Mouse (Mus musculus) cerebellum, postnatal 25 days (tissue): Measurements from ENCODE around the gene Kdm6b.

ENCODE experiments used
- DNase-seq, 2 experiments: peaks; one replicate each; pipeline ENCODE4 v3.0.0; 2021; ENCODE audit warnings: mixed read lengths in 2 of 2

Gene Kdm6b

GRCm38 (mm10) chr11:69405397-69406200, 7.9 kb downstream of the Kdm6b start:
- DNase-seq = no peak

- peak in 1 of 2 experiments; percentile 17 for DNase-seq
Observed at GRCm38 (mm10) chr11:69404595-69405396, 8.7 kb downstream of the Kdm6b start.

GRCm38 (mm10) chr11:69403691-69404594, 9.5 kb downstream of the Kdm6b start:
- DNase-seq = peak; percentile 19 to 46

- peak; percentile 22 to 32 for DNase-seq
Observed at GRCm38 (mm10) chr11:69401987-69402386, 11.5 kb downstream of the Kdm6b start.

- peak; percentile 92 to 97 for DNase-seq
Observed at GRCm38 (mm10) chr11:69401210-69401637, 12.3 kb downstream of the Kdm6b start.

GRCm38 (mm10) chr11:69400083-69400850, 13.2 kb downstream of the Kdm6b start:
- DNase-seq = peak in 1 of 2 experiments; percentile 41

GRCm38 (mm10) chr11:69399201-69400082, 14.0 kb downstream of the Kdm6b start:
- peak; percentile 45 to 54 for DNase-seq

- peak in 1 of 2 experiments; percentile 46 for DNase-seq
Observed at GRCm38 (mm10) chr11:69398486-69399200, 14.8 kb downstream of the Kdm6b start.

GRCm38 (mm10) chr11:69398059-69398458, 15.4 kb downstream of the Kdm6b start, which contains the start of gene Tmem88:
Gene Tmem88 (minus strand): TSS chr11:69398234.
- DNase-seq = peak in 1 of 2 experiments; percentile 62

- DNase-seq = peak; percentile 63 to 74
Observed at GRCm38 (mm10) chr11:69397581-69398057, 15.9 kb downstream of the Kdm6b start.

GRCm38 (mm10) chr11:69396772-69397171, 16.7 kb downstream of the Kdm6b start:
- peak in 1 of 2 experiments; percentile 36 for DNase-seq

GRCm38 (mm10) chr11:69395634-69396373, 17.7 kb downstream of the Kdm6b start:
- DNase-seq = peak; percentile 95 to 98

GRCm38 (mm10) chr11:69395235-69395633, 18.2 kb downstream of the Kdm6b start, which contains the start of the genes Naa38 and Cyb5d1:
Gene Naa38 (plus strand): TSS chr11:69395487.
Gene Cyb5d1 (minus strand): TSS chr11:69395631.
- DNase-seq = peak; percentile 93 to 95

GRCm38 (mm10) chr11:69394591-69395167, 18.8 kb downstream of the Kdm6b start:
- DNase-seq = peak in 1 of 2 experiments; percentile 46

GRCm38 (mm10) chr11:69390400-69391034, 23.0 kb downstream of the Kdm6b start:
- peak; percentile 65 to 83 for DNase-seq

GRCm38 (mm10) chr11:69389531-69390399, 23.7 kb downstream of the Kdm6b start:
- peak; percentile 52 to 75 for DNase-seq

GRCm38 (mm10) chr11:69388680-69389079, 24.8 kb downstream of the Kdm6b start:
- DNase-seq = no peak
